Mouse (Mus musculus) left cerebral cortex, postnatal 36 days (tissue): ENCODE data around the gene Pex3. TPM values are rescaled to one million over a fixed set of nuclear protein-coding genes. Genes with fewer than 3 reads are reported as not detected.

ENCODE experiments used
- total RNA-seq, 2 experiments: library from RNA; stranded (reverse); gene quantifications; 2 replicates each; pipeline ENCODE4 v1.2.3; 2021

The Pex3 gene
- total RNA-seq, 2 experiments from 2014 or later = 25.3 to 27.8 TPM

Other genes with a start within 250 kb of the Pex3 start
- gene Phactr2, start 78.7 kb downstream of the Pex3 start, total RNA-seq = 10 to 100 TPM; 21.5 to 31.1 TPM
- 10 to 100 TPM; 43.8 to 44.2 TPM for gene Fuca2, start 53.6 kb downstream of the Pex3 start, total RNA-seq
- 1 to 10 TPM; 7.9 to 9.8 TPM for gene Adat2, start 248 bp downstream of the Pex3 start, total RNA-seq